Mouse (Mus musculus) neutrophil, adult 65 days (primary cell): ENCODE data around the gene Krtap1-4. TPM values are rescaled to one million over a fixed set of nuclear protein-coding genes. Genes with fewer than 3 reads are reported as not detected.

ENCODE experiments used
- total RNA-seq: library from RNA; stranded (reverse); gene quantifications from 2 replicates; pipeline ENCODE4 v1.2.4, GENCODE M21; 2023

Krtap1-4 gene
- total RNA-seq = not detected in 2 replicates

GRCm38 (mm10) chr11:99583245-99583704, at the start of gene Krtap1-4:
Krtap1-4 (minus strand) TSS chr11:99583654.

DNA sequence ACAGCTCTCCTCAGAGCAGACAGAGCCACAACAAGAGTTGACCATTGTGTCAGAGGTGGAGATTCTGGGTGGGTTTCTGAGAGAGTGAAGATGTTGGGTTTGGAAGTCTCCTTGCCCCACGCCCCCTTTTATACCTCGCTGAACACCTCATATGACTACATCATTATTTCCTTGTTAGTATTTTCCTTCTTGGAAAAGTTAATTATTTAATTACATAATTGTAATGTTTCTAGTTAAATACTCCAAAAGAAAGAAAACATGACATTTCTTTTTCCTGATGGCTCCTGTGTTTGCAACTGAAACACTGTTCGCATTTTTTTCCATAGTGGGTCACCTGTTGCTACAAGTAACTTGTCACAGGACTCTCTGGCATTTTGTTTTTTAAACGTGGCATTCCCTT, 44.7 kb upstream of the Krtap1-4 start, which contains the start of gene Krtap4-1:
Krtap4-1 (minus strand) TSS at position 101 of the 400 bp plus-strand sequence.

GRCm38 (mm10) chr11:99620335-99620734, 36.9 kb upstream of the Krtap1-4 start, which contains the start of gene Gm11562:
Gm11562 (minus strand) TSS chr11:99620435.

GRCm38 (mm10) chr11:99614796-99615363, 31.4 kb upstream of the Krtap1-4 start, which contains the start of gene Krtap2-4:
Krtap2-4 (minus strand) TSS chr11:99614846.

DNA sequence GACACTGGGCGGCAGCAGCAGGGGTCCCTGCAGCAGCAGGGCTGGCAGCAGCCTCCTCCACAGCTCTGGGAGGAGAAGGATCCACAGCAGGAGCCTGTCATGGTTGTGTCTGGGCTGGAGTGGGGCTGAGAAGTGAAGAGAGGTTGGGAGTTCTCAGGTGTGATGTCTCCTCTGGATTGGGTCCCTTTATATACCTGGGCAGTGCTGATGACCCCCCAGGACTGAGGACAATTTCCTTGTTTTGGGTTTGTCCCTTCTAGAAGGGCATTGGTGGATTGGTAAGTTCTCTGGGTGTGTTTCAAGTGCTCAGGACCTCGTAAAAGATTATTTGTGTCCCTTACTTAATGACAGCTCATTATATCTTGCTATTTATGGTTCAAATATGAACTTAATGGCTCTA, 26.6 kb upstream of the Krtap1-4 start, which contains the start of gene Gm11937:
Gm11937 (minus strand) TSS at position 101 of the 400 bp plus-strand sequence.

DNA sequence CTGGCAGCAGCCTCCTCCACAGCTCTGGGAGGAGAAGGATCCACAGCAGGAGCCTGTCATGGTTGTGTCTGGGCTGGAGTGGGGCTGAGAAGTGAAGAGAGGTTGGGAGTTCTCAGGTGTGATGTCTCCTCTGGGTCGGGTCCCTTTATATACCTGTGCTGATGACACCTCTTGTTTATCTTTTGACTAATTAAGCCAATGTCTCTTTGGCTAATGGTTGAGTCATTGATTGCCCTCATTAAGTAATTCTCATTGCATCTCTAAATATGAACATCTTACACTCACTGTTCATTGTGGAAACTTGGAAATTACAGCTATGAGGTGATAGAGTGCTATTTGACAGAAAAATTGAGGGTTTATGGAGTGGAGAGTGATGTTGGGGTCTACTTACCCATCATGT, 19.8 kb upstream of the Krtap1-4 start, which contains the start of gene Gm11938:
Gm11938 (minus strand) TSS at position 101 of the 400 bp plus-strand sequence.

DNA sequence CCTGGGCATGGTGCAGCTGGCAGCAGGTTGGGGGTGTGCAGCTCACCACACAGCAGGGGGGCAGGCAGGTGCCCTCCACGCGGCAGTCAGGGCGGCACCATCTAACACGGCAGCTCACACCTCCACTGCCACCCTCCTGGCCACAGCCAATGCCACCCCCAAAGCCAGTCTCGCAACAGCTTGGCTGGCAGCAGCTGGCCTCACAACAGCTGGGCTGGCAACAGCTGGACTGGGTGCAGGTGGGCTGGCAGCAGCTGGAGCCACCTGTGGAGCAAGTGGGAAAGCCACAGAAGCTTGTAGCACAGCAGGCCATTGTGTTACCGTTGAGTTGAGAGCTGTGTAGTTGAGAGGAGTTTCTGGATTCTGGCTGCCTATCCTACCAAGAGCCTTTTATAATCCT, 14.3 kb upstream of the Krtap1-4 start, which contains the start of gene Krtap9-3:
Krtap9-3 (minus strand) TSS at position 364 of the 400 bp plus-strand sequence.

GRCm38 (mm10) chr11:99590981-99591380, 7.5 kb upstream of the Krtap1-4 start, which contains the start of gene Krtap1-3:
Krtap1-3 (minus strand) TSS chr11:99591339.

GRCm38 (mm10) chr11:99580636-99581035, 2.8 kb downstream of the Krtap1-4 start, which contains the start of gene Krtap1-5:
Krtap1-5 (minus strand) TSS chr11:99581016.

DNA sequence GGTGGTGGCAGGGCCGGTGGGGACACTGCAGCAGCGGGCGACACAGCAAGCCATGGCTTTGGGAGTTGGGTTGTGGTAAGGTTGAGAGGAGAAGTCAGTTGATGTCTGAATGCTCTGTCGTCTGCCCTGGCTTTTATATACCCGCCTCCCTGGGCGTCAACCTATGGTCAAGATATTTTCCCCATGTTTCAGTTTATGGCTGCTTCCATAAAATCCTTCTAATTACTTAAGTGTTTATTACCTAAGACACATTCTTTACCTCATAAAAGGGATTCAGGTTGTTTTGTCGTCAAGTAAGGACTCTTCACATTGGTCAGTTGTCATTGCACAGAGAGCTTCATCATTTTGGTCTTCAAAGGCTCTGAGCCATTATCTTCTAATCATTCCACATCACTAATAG, 16.9 kb downstream of the Krtap1-4 start, which contains the start of gene Krtap3-1:
Krtap3-1 (minus strand) TSS at position 101 of the 400 bp plus-strand sequence.

GRCm38 (mm10) chr11:99559366-99559765, 24.1 kb downstream of the Krtap1-4 start, which contains the start of gene Gm11939:
Gm11939 (minus strand) TSS chr11:99559466.

DNA sequence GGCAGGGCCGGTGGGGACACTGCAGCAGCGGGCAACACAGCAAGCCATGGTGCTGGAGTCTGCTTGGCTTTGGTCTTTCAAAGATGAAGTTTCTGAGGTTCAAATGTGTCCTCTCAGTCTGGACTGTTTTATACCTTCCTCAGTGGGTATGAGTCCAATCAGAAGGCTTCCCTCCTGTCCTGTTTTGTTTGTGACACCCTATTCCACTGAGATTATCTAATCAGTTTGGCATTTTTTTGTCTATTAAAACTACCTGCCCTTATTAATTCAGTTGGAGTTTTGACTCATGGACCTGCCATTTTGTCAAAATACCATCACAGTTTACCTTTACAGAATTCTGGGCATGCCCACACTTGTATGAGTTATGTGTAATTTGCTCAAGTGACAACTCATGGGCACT, 26.7 kb downstream of the Krtap1-4 start, which contains the start of gene Krtap3-2:
Krtap3-2 (minus strand) TSS at position 101 of the 400 bp plus-strand sequence.

GRCm38 (mm10) chr11:99550765-99551164, 32.7 kb downstream of the Krtap1-4 start, which contains the start of gene Krtap3-3:
Krtap3-3 (minus strand) TSS chr11:99550865.

Other genes starting within 250 kb of the Krtap1-4 start
- not detected in 2 replicates for gene Krt26, start 245.7 kb downstream of the Krtap1-4 start, total RNA-seq
- gene Krt27, start 232.6 kb downstream of the Krtap1-4 start, total RNA-seq = not detected in 2 replicates
- gene Krt28, start 208.8 kb downstream of the Krtap1-4 start, total RNA-seq = not detected in 2 replicates
- not detected in 2 replicates for gene Krt10, start 194.3 kb downstream of the Krtap1-4 start, total RNA-seq
- gene Krt12, start 161.4 kb downstream of the Krtap1-4 start, total RNA-seq = not detected in 2 replicates
- gene Krt20, start 145.5 kb downstream of the Krtap1-4 start, total RNA-seq = not detected in 2 replicates
- gene Krt23, start 90.5 kb downstream of the Krtap1-4 start, total RNA-seq = not detected in 2 replicates
- not detected in 2 replicates for gene Krt39, start 62.3 kb downstream of the Krtap1-4 start, total RNA-seq
- not detected in 2 replicates for gene Krt40, start 40.5 kb downstream of the Krtap1-4 start, total RNA-seq
- gene Krtap3-3, start 32.8 kb downstream of the Krtap1-4 start, total RNA-seq = not detected in 2 replicates
- gene Krtap3-2, start 26.8 kb downstream of the Krtap1-4 start, total RNA-seq = not detected in 2 replicates
- gene Gm11939, start 24.2 kb downstream of the Krtap1-4 start, total RNA-seq = not detected in 2 replicates
- gene Krtap3-1, start 17.0 kb downstream of the Krtap1-4 start, total RNA-seq = not detected in 2 replicates
- gene Krtap1-5, start 2.6 kb downstream of the Krtap1-4 start, total RNA-seq = not detected in 2 replicates
- not detected in 2 replicates for gene Krtap1-3, start 7.7 kb upstream of the Krtap1-4 start, total RNA-seq
- gene Krtap9-3, start 14.5 kb upstream of the Krtap1-4 start, total RNA-seq = not detected in 2 replicates
- not detected in 2 replicates for gene Gm11938, start 19.7 kb upstream of the Krtap1-4 start, total RNA-seq
- not detected in 2 replicates for gene Gm11937, start 26.5 kb upstream of the Krtap1-4 start, total RNA-seq
- gene Krtap2-4, start 31.2 kb upstream of the Krtap1-4 start, total RNA-seq = not detected in 2 replicates
- not detected in 2 replicates for gene Gm11562, start 36.8 kb upstream of the Krtap1-4 start, total RNA-seq
- gene Krtap4-1, start 44.6 kb upstream of the Krtap1-4 start, total RNA-seq = not detected in 2 replicates
- gene Krtap4-2, start 51.4 kb upstream of the Krtap1-4 start, total RNA-seq = not detected in 2 replicates
- not detected in 2 replicates for gene Krtap4-7, start 60.4 kb upstream of the Krtap1-4 start, total RNA-seq
- gene Gm11555, start 66.6 kb upstream of the Krtap1-4 start, total RNA-seq = not detected in 2 replicates
- gene Gm11563, start 75.3 kb upstream of the Krtap1-4 start, total RNA-seq = not detected in 2 replicates
- not detected in 2 replicates for gene Krtap4-6, start 82.3 kb upstream of the Krtap1-4 start, total RNA-seq
- not detected in 2 replicates for gene Gm14190, start 107.1 kb upstream of the Krtap1-4 start, total RNA-seq
- gene Gm14180, start 150.6 kb upstream of the Krtap1-4 start, total RNA-seq = not detected in 2 replicates
- gene Gm11595, start 189.3 kb upstream of the Krtap1-4 start, total RNA-seq = not detected in 2 replicates
- not detected in 2 replicates for gene Krtap4-8, start 197.1 kb upstream of the Krtap1-4 start, total RNA-seq
- not detected in 2 replicates for gene Krtap4-9, start 201.5 kb upstream of the Krtap1-4 start, total RNA-seq
- gene Gm11596, start 209.8 kb upstream of the Krtap1-4 start, total RNA-seq = not detected in 2 replicates
- gene Gm11569, start 215.3 kb upstream of the Krtap1-4 start, total RNA-seq = not detected in 2 replicates
- gene Gm11554, start 220.8 kb upstream of the Krtap1-4 start, total RNA-seq = not detected in 2 replicates
- not detected in 2 replicates for gene Krtap4-13, start 226.2 kb upstream of the Krtap1-4 start, total RNA-seq
- gene Gm11564, start 232.0 kb upstream of the Krtap1-4 start, total RNA-seq = not detected in 2 replicates